Mouse (Mus musculus): ENCODE data around the gene Rpusd2.
A peak's percentile ranks its signal among the peaks of the same experiment; 100 is the strongest.
"Not testable (repeated sequence)": the region's sequence is repeated elsewhere in the genome, so short reads cannot be mapped to it uniquely, and the experiment has no call there.

Rpusd2 gene

GRCm38 (mm10) chr2:119034656-119035396 lies at the start of gene Rpusd2:
TSS of gene Rpusd2 (plus strand) at chr2:119034790.
- DNase-seq, result peak; percentile 95

- DNase-seq, result no peak
Observed at GRCm38 (mm10) chr2:118995490-118995889, 39.1 kb upstream of the Rpusd2 start.

DNA sequence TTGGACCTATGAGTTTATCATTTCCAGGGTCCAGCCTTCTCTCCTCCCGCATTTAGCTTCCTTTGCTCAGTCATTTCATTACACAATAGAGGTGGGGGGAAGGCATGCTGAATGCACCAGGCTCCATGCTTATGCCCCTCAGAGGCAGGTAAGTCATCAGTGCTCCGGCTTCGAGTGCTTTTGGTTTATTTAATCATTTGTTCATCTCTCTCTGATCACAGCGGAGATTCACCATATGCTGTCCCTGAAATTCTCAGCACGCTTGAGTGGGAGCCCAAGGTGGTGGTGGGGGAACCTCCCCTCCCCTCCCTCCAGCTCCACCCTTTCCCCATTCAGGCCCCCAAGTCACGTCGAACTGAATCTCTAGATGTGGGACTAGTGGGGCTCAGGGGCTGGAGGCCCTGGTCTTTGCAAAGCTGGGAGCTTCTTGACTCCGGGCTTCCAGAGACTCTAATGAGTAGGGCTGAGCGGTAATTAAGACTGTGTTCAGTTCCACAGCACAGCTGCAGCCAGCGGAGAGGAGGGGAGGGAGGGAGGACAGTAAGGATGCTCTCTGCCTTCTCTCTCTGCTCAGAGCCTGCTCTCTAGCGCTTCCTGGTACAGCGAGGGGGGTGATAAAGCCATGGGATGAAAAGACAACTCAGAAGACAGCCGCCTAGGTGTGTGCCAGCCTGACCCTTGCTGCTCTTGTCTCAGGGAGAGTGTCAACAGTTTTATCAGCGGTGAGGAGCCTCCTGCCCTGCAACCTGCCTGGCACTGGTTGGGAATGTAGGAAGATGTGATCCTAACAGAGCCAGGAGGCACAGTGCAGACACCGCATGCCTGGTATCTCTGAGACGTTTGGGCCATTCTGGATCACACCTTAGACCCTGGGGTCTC lies 38.4 kb upstream of the Rpusd2 start:
- DNase-seq, result no peak

GRCm38 (mm10) chr2:118996798-118997105 lies 37.8 kb upstream of the Rpusd2 start:
- no peak for DNase-seq

DNA sequence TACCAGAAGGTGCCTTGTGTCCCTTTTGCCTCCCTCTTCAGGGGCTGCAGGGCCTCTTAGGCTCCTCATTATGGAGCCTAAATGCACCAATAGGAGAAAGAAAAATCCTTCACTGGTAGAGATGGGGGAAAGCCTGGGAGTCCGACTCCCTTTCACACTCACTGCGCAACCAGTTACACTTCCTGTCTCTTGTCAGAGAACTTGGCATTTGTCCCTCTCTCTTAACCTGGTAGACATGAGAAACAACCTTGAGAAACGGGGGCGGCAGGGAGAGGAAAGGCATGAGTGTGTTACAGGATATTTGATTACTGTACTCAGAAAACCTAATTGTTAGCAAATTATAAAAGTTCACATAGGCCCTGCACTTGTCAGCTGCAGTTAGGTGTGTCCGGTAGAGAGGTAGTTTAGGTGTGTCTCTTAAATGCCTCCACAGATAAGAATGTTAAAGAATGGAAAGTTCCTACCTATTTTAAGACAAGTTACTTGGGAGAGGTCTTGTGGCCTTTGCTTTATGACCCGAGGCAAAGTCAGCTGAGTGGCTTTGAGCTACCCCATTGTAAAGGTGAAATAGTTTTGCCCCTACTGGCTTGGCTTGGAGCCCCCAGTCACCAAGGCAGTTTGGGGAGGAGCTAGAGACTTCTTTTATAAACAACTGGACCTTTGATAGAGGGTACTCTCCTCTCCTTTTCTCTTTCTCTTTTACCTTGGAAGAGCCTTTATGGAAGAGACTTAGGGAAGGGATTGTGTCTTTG lies 36.3 kb upstream of the Rpusd2 start:
- DNase-seq, result no peak

DNA sequence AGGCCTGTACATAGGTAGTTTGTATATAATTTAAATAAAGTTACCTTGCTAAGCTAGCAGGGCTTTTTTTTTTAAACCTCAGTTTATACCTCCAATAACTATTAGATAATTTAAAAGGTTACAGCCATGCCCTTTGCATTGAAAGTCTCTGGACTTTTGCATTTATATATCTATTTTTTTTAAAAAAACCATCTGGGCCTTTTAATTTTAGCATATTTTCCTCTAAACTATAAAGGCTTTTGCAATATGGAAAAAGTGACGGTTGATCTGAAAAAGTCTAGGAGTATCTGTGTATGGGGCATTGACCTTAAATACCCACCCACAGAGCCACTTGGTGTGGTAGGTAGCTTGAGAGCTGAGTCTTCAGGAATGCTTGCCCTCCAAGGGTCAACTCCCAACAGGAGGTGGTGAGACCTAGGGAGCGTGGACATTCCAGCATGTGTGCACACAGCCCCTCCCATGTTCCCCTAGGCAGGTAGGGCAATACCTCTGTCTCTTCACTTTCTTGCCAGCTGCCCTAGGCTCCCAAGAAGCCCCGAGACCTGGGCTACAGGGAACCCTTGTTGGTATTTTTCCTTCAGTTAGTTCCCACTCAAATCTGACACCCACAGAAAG lies 35.5 kb upstream of the Rpusd2 start:
- no peak for DNase-seq

- DNase-seq, result no peak
Observed at GRCm38 (mm10) chr2:119006886-119007285, 27.7 kb upstream of the Rpusd2 start.

GRCm38 (mm10) chr2:119009376-119009775 lies 25.2 kb upstream of the Rpusd2 start:
- no peak for DNase-seq

GRCm38 (mm10) chr2:119014989-119015388 lies 19.6 kb upstream of the Rpusd2 start:
- DNase-seq, result no peak

- peak; percentile 41 for DNase-seq
Observed at GRCm38 (mm10) chr2:119015604-119016180, 18.9 kb upstream of the Rpusd2 start.

DNA sequence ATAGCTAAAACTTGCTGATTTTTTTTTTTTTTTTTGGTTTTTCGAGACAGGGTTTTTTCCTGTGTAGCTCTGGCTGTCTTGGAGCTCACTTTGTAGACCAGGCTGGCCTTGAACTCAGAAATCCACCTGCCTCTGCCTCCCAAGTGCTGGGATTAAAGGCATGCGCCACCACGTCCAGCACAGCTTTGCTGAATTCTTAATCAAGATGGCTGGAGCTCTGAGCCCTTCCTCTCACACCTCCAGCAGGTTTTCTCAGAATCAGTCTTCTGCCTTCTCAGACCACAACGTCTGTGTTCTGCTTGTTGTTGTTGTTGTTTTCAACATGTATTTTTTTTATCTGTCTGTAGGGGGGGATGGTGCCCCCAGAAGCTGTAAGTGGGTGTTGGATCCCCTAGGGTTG lies 18.3 kb upstream of the Rpusd2 start:
- not testable (repeated sequence) for DNase-seq

DNA sequence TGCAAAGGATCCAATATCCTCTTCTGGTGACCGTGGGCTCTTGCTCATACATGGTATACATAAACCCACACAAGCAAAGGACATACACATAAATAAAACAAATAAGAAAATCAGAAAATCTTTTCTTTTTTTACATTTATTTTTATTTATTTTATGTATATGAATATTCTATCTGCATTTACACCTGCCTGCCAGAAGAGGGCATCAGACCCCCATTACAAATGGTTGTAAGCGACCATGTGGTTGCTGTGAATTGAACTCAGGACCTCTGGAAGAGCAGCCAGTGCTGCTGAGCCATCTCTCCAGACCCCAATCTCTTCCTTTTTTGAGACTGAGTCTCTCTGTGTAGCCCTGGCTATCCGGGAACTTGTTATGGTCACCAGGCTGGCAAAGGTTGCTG lies 16.9 kb upstream of the Rpusd2 start:
- no peak for DNase-seq

GRCm38 (mm10) chr2:119018391-119019122 lies 16.0 kb upstream of the Rpusd2 start:
- DNase-seq, result no peak

GRCm38 (mm10) chr2:119019131-119019530 lies 15.5 kb upstream of the Rpusd2 start:
- DNase-seq, result no peak

DNA sequence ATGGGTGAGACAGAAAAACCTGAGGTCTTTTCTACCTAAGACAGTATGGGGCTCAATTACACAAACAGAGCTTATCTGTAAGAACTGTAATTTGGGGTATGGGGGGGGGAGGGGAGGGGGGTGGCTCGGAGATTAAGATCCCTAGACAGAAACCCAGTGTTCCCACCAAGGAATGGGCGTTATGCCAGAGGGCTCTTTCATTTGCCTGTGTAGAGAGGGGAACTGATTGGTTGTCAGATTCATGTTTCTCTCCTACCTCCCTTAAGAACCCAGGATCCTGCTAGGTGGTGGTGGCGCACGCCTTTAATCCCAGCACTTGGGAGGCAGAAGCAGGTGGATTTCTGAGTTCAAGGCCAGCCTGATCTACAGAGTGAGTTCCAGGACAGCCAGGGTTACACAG lies 15.1 kb upstream of the Rpusd2 start:
- no peak for DNase-seq

DNA sequence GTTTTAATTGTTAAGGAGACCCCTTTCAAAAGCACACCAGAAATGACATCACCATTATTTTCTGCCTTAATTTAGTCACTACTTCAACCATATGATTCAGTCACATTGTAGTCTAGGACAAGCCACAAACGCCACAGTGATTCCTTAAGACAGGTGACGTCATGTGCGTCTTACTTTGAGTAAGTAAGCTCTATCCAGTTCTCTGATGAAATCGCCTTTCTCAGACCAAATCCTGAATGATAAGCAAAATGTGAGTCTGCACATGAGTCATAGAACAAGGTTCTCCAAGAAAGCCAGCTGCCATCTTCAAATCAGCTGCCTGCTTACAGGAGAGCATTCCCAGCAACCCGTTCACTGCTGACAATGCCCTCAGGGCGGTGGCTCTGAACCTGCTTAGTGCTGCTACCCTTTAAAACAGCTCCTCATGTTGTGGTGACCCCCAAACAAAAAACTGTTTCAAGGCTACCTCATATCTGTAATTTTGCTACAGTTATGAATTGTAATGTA lies 11.4 kb upstream of the Rpusd2 start:
- DNase-seq, result no peak

DNA sequence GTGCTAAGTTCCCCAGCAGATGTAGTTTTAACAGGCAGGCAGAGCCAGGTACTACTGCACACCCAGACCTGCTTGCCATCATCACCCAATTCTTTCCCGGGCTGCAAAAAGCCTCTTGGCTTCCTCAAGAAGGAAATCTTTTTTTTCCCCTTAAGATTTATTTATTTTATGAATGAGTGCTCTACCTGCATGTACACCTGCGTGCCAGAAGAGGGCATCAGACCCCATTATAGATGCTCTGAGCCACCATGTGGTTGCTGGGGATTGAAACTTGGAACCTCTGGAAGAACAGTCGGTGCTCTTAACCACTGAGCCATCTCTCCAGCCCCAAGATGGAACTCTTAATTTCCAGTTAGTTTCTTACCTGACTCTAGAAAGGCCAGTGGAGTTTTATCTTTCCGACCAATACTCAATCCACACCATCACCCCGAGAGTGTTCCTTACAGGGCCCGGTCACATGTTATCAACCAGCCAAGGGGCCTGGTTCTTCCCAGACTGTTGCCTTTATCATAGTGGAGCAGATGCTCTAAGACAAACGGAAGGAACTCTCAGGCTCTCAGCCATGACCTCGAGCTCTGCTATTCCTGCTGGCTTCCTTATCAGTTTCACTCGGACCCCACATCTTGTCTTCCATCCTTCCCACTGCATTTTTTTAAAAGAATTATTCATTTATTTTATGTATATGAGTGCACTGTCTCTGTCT lies 9.9 kb upstream of the Rpusd2 start:
- no peak for DNase-seq

- no peak for DNase-seq
Observed at GRCm38 (mm10) chr2:119025239-119025616, 9.4 kb upstream of the Rpusd2 start.

- DNase-seq, result no peak
Observed at GRCm38 (mm10) chr2:119026951-119027350, 7.6 kb upstream of the Rpusd2 start.

DNA sequence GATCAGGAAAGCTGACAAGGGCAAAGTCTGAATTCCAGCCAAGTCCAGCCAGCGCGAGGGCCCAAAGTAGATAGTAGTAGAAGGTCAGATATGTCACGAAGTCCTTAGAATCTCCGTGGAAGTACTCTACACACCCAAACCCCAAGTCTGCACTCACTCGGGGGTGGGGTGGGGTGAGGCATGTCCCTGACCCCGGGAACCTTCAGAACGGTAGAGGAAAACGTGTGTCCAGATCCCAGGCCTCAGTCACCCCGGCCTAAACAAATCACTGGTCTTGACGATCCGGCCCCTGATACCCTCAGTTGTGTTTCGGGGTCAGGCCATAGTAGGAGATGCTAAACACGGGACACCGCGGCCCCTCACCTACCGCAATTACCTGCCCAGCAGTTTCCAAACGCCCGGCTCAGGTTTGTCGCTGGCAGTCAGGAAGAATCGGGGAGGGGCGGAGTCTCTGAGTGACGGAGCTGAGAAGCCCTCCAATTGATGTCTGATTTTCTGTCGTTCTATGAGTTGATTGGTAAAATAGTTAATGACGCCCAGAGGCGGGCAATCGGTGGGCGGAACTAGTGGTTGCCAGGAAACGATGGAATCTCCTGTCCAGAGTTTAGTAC lies 5.5 kb upstream of the Rpusd2 start, which contains the start of gene Ccdc32:
Gene Ccdc32, minus strand, starts transcription at position 453 of the 611 bp plus-strand sequence.
- peak; percentile 99 for DNase-seq

GRCm38 (mm10) chr2:119032191-119032590 lies 2.4 kb upstream of the Rpusd2 start:
- DNase-seq, result no peak
